Mouse (Mus musculus): Measurements from ENCODE around the gene Magi3.

DNA sequence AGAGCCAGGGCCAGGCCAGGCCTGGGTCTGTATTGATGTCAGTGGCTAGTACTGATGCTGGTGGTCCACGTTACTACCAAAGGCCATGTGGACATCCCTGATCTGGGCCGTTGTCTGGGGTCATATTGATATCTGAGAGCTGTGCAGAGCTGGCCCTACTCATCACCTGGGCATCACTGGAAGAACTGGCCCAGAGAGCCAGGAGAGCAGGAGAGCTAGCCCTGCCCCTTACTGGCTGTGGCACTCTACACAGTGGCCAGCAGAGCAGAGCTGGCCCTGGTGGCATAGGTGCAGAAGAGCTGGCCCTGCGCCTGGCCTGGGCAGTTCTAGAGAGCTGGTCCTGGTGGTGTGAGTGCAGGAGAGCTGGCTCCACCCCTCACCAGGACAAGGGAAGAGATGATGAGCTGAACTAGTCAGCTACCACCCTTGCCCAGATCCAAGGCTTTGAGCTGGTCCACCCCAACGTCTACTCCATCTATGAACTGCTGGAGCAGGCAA is 81.2 kb downstream of the Magi3 start:
- no peak for TF ChIP-seq CTCF (IDR thresholded peaks at IDR 0.05)
- TF ChIP-seq EP300 (IDR thresholded peaks at IDR 0.05): no peak

All from lung, postnatal 0 days (tissue).